Mouse (Mus musculus): ENCODE results near the gene 4930562C15Rik.

DNA sequence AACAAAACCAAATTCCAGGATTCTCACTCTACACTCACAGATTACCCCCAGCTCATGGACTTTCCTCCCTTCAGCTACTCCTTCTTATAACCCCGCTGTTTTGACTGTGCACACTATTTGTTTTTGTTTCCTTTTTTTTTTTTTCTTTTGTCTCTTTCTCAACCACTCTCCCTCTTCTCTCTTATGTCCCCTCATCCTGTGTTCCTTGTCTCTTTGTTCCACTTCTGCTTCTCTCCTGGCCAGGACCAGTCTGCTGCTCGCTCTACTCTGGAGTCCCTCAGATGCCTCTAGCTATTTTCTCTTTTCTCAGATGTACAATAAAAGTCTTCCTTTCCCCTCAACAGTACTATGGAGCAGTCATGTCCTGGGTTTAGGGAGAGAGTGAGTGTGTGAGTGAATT lies 67.2 kb downstream of the 4930562C15Rik start:
- no peak for TF ChIP-seq CTCF (IDR thresholded peaks at IDR 0.05; ENCODE audit: control insufficient read depth, insufficient read depth, insufficient read length)
- TF ChIP-seq USF1 (IDR thresholded peaks at IDR 0.05; ENCODE audit: low read depth): no peak
- TF ChIP-seq MYOD1 (IDR thresholded peaks at IDR 0.05; ENCODE audit: control insufficient read depth, insufficient read length, low read depth): no peak

Measured in C2C12 (cell line).